Mouse (Mus musculus): Measurements from ENCODE around the gene Gm42421. TPM values are rescaled to one million over a fixed set of nuclear protein-coding genes. Genes with fewer than 3 reads are reported as not detected.

Gm42421 gene
- polyA plus RNA-seq, 1 experiment from 2014 or later: 0.90 TPM

- no peak for ATAC-seq
- no peaks in the 10 kb centered on the region for H3K36me3 ChIP-seq (ENCODE audit: control insufficient read depth, insufficient read depth)
- H3K9ac ChIP-seq (replicated peaks; ENCODE audit: low read depth, low read length): no peak overlapping the region
- no peaks in the 10 kb centered on the region for H3K27me3 ChIP-seq (replicated peaks; ENCODE audit: control insufficient read depth, insufficient read depth, low read length)
- H3K4me1 ChIP-seq (replicated peaks; ENCODE audit: control insufficient read depth, insufficient read depth, low read length): peaks cover 3% of the 10 kb centered on the region
- no peak overlapping the region for H3K27ac ChIP-seq (ENCODE audit: low read length)
- H3K4me3 ChIP-seq (replicated peaks; ENCODE audit: low read length): no peak overlapping the region
- H3K4me2 ChIP-seq (ENCODE audit: low read length): no peak overlapping the region
- no peaks in the 10 kb centered on the region for H3K9me3 ChIP-seq (ENCODE audit: control insufficient read depth, low read length)
- WGBS: 85% methylated on average over 16 of the region's 16 CpGs
Measured at GRCm38 (mm10) chr5:143976726-143977431, 48.9 kb downstream of the Gm42421 start.

DNA sequence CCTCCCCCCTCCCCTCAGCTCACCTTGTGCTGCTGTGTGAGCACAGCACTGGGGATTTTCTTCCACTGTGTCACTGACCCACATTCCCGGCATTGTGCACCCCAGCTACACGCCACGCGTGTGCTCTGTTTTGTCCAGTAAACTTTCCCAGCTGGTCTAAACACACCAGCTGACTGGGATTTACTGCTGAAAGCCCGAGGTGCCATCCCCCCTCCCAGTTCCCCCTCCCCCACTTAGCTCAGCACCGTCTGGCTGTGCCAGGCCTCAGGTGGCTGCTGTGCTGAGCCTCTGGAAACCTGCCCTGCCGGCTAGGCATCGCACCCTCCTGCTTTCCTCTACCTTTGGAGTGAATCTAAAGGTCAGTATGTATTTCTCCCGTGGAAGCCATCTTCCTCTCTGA, 52.9 kb downstream of the Gm42421 start:
- Histone ChIP-seq H3K9me3 (ENCODE audit: control insufficient read depth, low read length) (no peaks in the 10 kb centered on the region), H3K36me3 (ENCODE audit: control insufficient read depth, insufficient read depth) (no peaks in the 10 kb centered on the region), H3K27me3 (replicated peaks; ENCODE audit: control insufficient read depth, insufficient read depth, low read length) (no peaks in the 10 kb centered on the region), H3K9ac (replicated peaks; ENCODE audit: low read depth, low read length) (no peak overlapping the region), H3K4me3 (replicated peaks; ENCODE audit: low read length) (no peak overlapping the region), H3K4me1 (replicated peaks; ENCODE audit: control insufficient read depth, insufficient read depth, low read length) (peaks cover 3% of the 10 kb centered on the region), H3K27ac (ENCODE audit: low read length) (no peak overlapping the region), H3K4me2 (ENCODE audit: low read length) (no peak overlapping the region)
- WGBS: 20% methylated on average over 9 of the region's 9 CpGs
- ATAC-seq: no peak

DNA sequence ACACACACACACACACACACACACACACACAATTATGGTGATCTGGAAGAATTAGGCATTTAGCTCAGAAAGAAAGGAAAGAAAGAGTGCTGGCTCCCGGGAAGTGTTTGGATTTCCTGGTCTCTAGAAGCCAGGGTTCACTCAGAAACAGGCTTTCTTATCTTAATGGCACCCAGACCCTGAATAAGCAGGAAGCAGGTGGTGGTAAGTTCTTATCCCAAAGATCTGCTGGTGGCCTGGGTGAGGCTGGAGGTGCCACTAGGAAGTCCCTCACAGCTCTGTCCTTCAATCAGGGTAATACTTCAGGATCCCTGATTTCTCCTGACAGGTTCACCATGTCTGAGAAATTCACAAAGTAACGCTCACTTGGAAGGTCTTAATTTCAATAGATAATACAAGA, 54.4 kb downstream of the Gm42421 start:
- Histone ChIP-seq H3K4me2 (ENCODE audit: low read length) (no peak overlapping the region), H3K4me1 (replicated peaks; ENCODE audit: control insufficient read depth, insufficient read depth, low read length) (peaks cover 3% of the 10 kb centered on the region), H3K4me3 (replicated peaks; ENCODE audit: low read length) (no peak overlapping the region), H3K27me3 (replicated peaks; ENCODE audit: control insufficient read depth, insufficient read depth, low read length) (no peaks in the 10 kb centered on the region), H3K27ac (ENCODE audit: low read length) (no peak overlapping the region), H3K36me3 (ENCODE audit: control insufficient read depth, insufficient read depth) (peaks cover 8% of the 10 kb centered on the region; the same call in 1 of the 2 replicates), H3K9me3 (ENCODE audit: control insufficient read depth, low read length) (no peaks in the 10 kb centered on the region), H3K9ac (replicated peaks; ENCODE audit: low read depth, low read length) (no peak overlapping the region)
- ATAC-seq: no peak
- 85% methylated on average over 2 of the region's 2 CpGs for WGBS

DNA sequence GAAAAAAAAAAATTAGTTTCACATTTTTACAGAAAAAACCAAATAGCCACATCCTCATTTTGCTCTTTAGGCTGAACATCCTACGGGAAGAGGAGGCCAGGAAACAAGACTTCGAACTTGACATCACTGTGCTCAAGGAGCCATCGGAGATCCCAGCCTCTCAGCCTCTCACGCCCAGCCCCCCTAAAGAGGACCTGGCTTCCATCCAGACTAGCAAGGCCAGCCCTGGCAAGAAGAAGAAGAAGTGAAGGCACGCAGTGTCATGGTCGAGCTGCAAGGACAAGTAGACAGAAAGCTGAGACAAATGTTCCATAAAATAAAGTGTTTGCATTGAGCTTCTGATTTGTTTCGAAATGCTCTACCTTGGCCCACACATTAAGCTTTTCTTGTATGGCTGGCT, 57.4 kb downstream of the Gm42421 start:
- Histone ChIP-seq H3K4me1 (replicated peaks; ENCODE audit: control insufficient read depth, insufficient read depth, low read length) (peaks cover 3% of the 10 kb centered on the region), H3K36me3 (ENCODE audit: control insufficient read depth, insufficient read depth) (peaks cover 25% of the 10 kb centered on the region), H3K4me3 (replicated peaks; ENCODE audit: low read length) (no peak overlapping the region), H3K27me3 (replicated peaks; ENCODE audit: control insufficient read depth, insufficient read depth, low read length) (no peaks in the 10 kb centered on the region), H3K4me2 (ENCODE audit: low read length) (no peak overlapping the region), H3K9ac (replicated peaks; ENCODE audit: low read depth, low read length) (no peak overlapping the region), H3K27ac (ENCODE audit: low read length) (no peak overlapping the region), H3K9me3 (ENCODE audit: control insufficient read depth, low read length) (no peaks in the 10 kb centered on the region)
- no peak for ATAC-seq
- WGBS: 85% methylated on average over 7 of the region's 7 CpGs

Other genes with a start within 250 kb of the Gm42421 start
- gene Usp42, start 195.9 kb upstream of the Gm42421 start, polyA plus RNA-seq (2015; fragmentation: Nextera tagmentation; extraction: Ambion mirVana): 27.5 and 28.5 TPM in 2 replicates
- 49.6 and 50.9 TPM in 2 replicates for gene Eif2ak1, start 110.4 kb upstream of the Gm42421 start, polyA plus RNA-seq (2015; fragmentation: Nextera tagmentation; extraction: Ambion mirVana)
- 0.17 and 0.72 TPM in 2 replicates for gene Ankrd61, start 30.5 kb upstream of the Gm42421 start, polyA plus RNA-seq (2015; fragmentation: Nextera tagmentation; extraction: Ambion mirVana)
- gene Aimp2, start 18.3 kb upstream of the Gm42421 start, polyA plus RNA-seq (2015; fragmentation: Nextera tagmentation; extraction: Ambion mirVana): 97.9 and 99.5 TPM in 2 replicates
- 27.8 and 33.0 TPM in 2 replicates for gene Pms2, start 18.2 kb upstream of the Gm42421 start, polyA plus RNA-seq (2015; fragmentation: Nextera tagmentation; extraction: Ambion mirVana)
- 2.3 and 4.1 TPM in 2 replicates for gene Rsph10b, start 4.9 kb downstream of the Gm42421 start, polyA plus RNA-seq (2015; fragmentation: Nextera tagmentation; extraction: Ambion mirVana)
- 95.7 and 97.2 TPM in 2 replicates for gene Ccz1, start 86.7 kb downstream of the Gm42421 start, polyA plus RNA-seq (2015; fragmentation: Nextera tagmentation; extraction: Ambion mirVana)
- gene Ocm, start 98.5 kb downstream of the Gm42421 start, polyA plus RNA-seq (2015; fragmentation: Nextera tagmentation; extraction: Ambion mirVana): not detected in 2 replicates
- gene Lmtk2, start 172.3 kb downstream of the Gm42421 start, polyA plus RNA-seq (2015; fragmentation: Nextera tagmentation; extraction: Ambion mirVana): 9.4 TPM in 2 replicates